Mouse (Mus musculus) layer of hippocampus, adult 2 months (tissue): ENCODE data around the gene Traf3ip2. TPM values are rescaled to one million over a fixed set of nuclear protein-coding genes. Genes with fewer than 3 reads are reported as not detected.

Experiments used
- DNase-seq, 2 experiments: peaks; one replicate each; pipeline ENCODE4 v3.0.0; 2022; ENCODE audit warnings: low spot score in 2 of 2
- H3K27ac ChIP-seq: fragments of 200-600 bp; 2 replicates; pipeline ENCODE4 v1.8.1; 2022
- H3K4me3 ChIP-seq: fragments of 200-600 bp; 2 replicates; pipeline ENCODE4 v1.8.1; 2022; ENCODE audit warnings: mild to moderate bottlenecking
- CTCF ChIP-seq: fragments of 200-600 bp; conservative IDR thresholded peaks from 2 replicates; pipeline ENCODE4 v1.8.1; 2022; ENCODE audit warnings: antibody characterized with exemption, mild to moderate bottlenecking, moderate library complexity
- total RNA-seq, 2 experiments: library from RNA; stranded (reverse); gene quantifications; 2 replicates each; pipeline ENCODE4 v1.2.3; 2021

Gene Traf3ip2
- total RNA-seq, 2 experiments from 2014 or later: 2.5 to 2.6 TPM

- DNase-seq: no peak
- H3K27ac ChIP-seq: no peak overlapping the region
- no peak overlapping the region for H3K4me3 ChIP-seq
- TF ChIP-seq CTCF: no peak
These were observed 16.2 kb downstream of the Traf3ip2 start for GRCm38 (mm10) chr10:39628799-39629517.

DNA sequence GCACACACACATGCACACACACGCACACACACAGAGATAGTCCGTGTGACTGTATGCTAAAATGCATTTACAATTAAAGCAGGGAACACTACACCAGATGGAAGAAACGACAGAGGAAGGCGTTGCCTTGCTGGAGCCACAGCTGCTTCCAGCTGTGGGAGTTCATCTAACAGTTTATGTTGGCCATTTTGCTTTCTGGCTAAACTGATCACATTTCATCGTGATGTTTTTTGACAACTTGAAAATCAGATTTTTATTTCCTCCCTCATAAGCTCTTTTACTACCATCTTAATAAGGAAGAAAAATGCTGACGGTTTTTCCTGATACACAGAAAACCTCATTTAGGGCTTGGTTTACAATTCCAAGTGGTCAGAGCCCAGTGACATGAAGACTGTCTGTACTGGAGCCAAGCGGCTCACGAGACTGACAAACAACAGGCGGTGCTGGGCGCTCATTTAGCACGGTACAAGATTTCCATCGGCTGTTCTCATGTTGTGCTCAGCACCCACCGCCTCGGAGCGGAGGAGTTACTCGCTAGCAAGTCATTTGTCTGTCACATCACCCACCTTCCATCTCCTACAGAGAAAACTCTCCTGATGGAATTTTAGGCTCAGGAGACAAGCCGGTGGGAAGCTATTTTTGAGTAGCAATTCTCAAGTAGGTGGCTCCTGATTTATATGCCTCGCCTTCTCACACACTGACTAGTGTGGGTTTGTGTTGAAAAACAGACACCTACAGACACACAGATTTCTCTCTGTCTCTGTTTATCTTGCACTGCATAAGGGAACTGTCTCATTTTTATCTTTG lies 17.2 kb downstream of the Traf3ip2 start:
- H3K27ac ChIP-seq: 0 out of 2 replicates have a peak overlapping the region, but pooled peaks have one; percentile 8
- DNase-seq: peak; percentile 62 to 81
- H3K4me3 ChIP-seq: no peak overlapping the region; the same call in 1 of the 2 replicates
- TF ChIP-seq CTCF: no peak

- Histone ChIP-seq H3K4me3 (no peak overlapping the region; the same call in 1 of the 2 replicates), H3K27ac (no peak overlapping the region)
- TF ChIP-seq CTCF: no peak
- no peak for DNase-seq
These were observed 18.1 kb downstream of the Traf3ip2 start for GRCm38 (mm10) chr10:39630811-39631210.

GRCm38 (mm10) chr10:39631627-39632026 lies 18.9 kb downstream of the Traf3ip2 start:
- no peak overlapping the region for H3K4me3 ChIP-seq
- peak overlapping the region; percentile 39; the same call in 1 of the 2 replicates for H3K27ac ChIP-seq
- peak; percentile 38 to 62 for DNase-seq
- TF ChIP-seq CTCF: no peak

DNA sequence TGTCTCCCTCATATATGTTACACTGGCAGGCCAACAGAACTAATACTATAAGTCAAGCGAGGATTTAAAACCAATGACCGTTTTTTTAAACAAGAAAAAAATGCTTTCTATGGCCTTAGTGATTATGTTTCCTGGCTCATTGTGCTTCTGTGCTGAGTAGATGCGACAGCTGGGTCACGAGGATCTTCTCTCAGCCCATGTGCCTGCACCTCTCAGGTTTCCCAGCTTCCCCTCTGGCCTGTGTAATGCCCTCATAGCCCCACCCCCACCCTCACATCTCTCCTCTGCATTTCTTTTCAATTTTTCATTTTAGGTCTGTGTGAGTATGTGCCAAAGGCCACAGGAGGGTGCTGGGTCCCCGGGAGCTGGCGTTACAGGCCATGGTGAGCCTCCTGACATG lies 20.6 kb downstream of the Traf3ip2 start:
- H3K27ac ChIP-seq: no peak overlapping the region
- H3K4me3 ChIP-seq: no peak overlapping the region
- DNase-seq: no peak
- no peak for TF ChIP-seq CTCF

- H3K27ac ChIP-seq: no peak overlapping the region
- TF ChIP-seq CTCF: no peak
- H3K4me3 ChIP-seq: no peak overlapping the region
- DNase-seq: no peak
These were observed 21.8 kb downstream of the Traf3ip2 start for GRCm38 (mm10) chr10:39634423-39635101.

- Histone ChIP-seq H3K4me3 (no peak overlapping the region), H3K27ac (no peak overlapping the region)
- no peak for TF ChIP-seq CTCF
- DNase-seq: no peak
These were observed 26.1 kb downstream of the Traf3ip2 start for GRCm38 (mm10) chr10:39638862-39639261.

DNA sequence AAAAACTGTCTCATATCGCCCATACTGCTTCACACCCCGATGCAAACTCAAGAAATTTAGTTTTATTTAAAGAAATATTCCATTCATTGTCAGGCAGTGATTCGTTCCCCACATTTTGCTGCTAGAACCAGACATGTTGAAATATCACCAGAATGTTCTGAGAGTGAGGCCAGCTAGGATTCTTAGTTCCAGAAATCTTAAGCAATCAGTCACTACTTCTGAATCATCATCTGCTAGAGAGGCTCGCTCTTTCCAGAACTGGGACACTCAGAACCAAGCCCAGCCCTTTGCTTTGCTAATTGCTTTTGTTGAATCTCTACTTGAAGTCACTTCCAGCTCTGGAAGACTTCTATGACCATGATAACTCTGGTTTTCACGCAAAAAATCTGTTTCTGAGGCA lies 27.0 kb downstream of the Traf3ip2 start:
- no peak for DNase-seq
- TF ChIP-seq CTCF: no peak
- Histone ChIP-seq H3K4me3 (no peak overlapping the region), H3K27ac (no peak overlapping the region)

GRCm38 (mm10) chr10:39640817-39641226 lies 28.1 kb downstream of the Traf3ip2 start:
- no peak for DNase-seq
- Histone ChIP-seq H3K27ac (no peak overlapping the region; the same call in 1 of the 2 replicates), H3K4me3 (no peak overlapping the region)
- TF ChIP-seq CTCF: no peak

- TF ChIP-seq CTCF: no peak
- peak overlapping the region; percentile 75 for H3K27ac ChIP-seq
- DNase-seq: peak in 1 of 2 experiments; percentile 31
These were observed 33.3 kb downstream of the Traf3ip2 start for GRCm38 (mm10) chr10:39645789-39646628.

DNA sequence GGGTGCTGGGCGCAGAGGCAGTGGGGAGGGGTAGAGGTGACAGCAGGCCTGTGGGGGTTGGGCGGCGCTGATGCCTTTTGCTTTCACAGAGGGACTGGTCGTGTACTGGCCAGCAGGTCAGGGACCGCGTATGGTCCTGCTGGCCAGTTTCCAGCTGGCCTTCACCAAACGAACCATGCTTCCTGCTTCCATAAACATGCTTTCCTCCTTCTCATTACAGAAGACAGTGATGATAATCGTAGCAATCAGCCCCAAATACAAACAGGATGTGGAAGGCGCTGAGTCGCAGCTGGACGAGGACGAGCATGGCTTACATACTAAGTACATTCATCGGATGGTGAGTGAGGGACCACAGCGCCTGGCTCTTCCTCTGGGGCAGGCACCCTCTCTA lies 33.9 kb downstream of the Traf3ip2 start:
- TF ChIP-seq CTCF: no peak
- Histone ChIP-seq H3K4me3 (peak overlapping the region; percentile 7; the same call in 1 of the 2 replicates), H3K27ac (peak overlapping the region; percentile 75)
- peak in 1 of 2 experiments; percentile 30 for DNase-seq

More at GRCm38 (mm10) chr10:39645789-39646628, 33.3 kb downstream of the Traf3ip2 start:
- H3K4me3 ChIP-seq: peak overlapping the region; percentile 7; the same call in 1 of the 2 replicates

- Histone ChIP-seq H3K4me3 (no peak overlapping the region), H3K27ac (peak overlapping the region; percentile 75)
- no peak for TF ChIP-seq CTCF
- no peak for DNase-seq
These were observed 34.4 kb downstream of the Traf3ip2 start for GRCm38 (mm10) chr10:39647118-39647517.
